Mouse (Mus musculus) thymus, postnatal 14 days (tissue): ENCODE data around the gene Slc41a3.

ENCODE experiments used
- DNase-seq: peaks from one replicate; pipeline ENCODE4 v3.0.0; 2021

The Slc41a3 gene

GRCm38 (mm10) chr6:90604533-90605297 is at the start of gene Slc41a3:
Slc41a3 (plus strand) TSS chr6:90604725.
- DNase-seq = peak; percentile 83

GRCm38 (mm10) chr6:90556534-90557058 is 47.9 kb upstream of the Slc41a3 start:
- DNase-seq = no peak

GRCm38 (mm10) chr6:90557077-90557476 is 47.4 kb upstream of the Slc41a3 start:
- DNase-seq = no peak

DNA sequence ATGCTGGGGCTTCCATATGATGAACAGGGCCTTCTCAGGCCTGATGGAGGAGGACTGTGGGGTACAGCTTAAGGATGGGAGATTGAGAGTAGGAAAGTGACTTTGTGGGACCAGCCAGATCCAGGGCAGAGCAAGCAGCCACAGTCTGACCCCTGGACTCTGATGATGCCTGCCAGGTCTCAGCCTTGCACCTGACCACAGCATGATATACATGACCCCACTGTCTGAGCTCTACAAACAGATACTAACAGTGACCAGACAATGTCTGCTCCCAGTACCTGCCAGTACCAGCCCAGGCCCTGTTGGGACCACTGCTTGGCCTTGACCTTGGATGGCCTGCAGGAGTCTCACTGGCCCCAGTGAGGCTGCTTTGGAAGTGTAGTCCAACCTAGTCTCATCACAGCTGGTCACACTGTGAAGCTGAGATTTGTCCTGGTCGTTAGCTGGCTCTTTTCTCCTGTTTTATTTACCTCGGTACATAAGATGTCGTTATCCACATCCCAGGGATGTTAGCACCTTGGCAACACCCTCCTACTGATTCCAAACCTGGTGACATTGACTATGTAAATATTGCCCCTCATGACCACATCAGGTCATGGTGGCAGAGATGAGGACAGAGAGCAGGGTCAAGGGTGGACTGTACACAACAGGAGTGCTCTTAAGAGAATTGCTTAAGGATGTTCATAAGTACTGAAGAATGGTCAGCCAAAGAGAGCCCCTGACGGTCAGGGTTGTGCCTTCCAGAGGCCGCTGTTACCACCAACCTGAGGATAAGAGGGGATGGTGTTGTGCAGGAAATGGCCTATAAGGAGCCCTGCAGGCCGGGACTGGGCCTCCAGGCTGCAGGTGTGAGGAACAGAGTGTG is 46.5 kb upstream of the Slc41a3 start:
- no peak for DNase-seq

- no peak for DNase-seq
These were observed 44.0 kb upstream of the Slc41a3 start for GRCm38 (mm10) chr6:90560390-90561058.

- DNase-seq = no peak
These were observed 43.2 kb upstream of the Slc41a3 start for GRCm38 (mm10) chr6:90561234-90561781.

- no peak for DNase-seq
These were observed 40.3 kb upstream of the Slc41a3 start for GRCm38 (mm10) chr6:90564240-90564639.

DNA sequence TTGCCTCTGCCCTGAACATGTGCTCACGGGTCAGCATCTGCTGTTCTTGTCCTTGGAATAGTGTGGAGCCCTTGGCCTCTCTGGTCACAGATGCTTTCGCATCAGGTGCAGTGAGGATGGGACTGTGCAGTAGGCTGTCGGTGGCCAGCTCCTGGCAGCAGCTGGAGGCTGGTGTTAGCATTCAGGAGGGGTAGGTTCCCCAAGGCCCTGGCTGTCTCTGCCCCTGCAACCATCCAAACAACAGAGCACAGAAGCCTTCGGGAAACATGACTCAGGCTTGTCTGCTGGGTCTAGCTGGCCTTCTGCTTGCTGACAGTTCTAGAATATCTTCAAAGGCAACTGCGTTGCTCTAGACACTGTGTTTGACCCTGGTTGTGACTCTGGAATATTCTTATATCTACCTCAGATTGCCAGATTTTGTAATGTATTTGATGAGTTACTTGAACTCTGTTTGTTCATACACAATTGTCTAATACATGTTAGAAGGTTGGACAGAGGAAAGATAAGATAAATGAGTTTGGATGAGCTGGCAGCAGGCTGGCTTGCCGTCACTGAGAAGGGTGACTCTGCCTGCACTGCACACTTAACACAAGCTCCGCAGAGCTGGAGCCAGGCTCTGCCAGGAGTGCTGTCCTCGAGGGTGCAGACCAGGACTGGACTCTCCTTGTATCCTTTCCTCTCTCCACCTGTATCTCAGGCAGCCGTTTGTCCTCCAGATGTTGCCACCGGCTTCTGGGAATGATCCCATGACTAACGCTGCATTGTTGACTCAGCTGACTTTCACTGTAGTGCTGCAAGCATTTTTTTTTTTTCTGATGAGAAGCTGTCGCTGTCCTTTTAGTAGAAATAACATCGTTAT is 38.9 kb upstream of the Slc41a3 start:
- no peak for DNase-seq

DNA sequence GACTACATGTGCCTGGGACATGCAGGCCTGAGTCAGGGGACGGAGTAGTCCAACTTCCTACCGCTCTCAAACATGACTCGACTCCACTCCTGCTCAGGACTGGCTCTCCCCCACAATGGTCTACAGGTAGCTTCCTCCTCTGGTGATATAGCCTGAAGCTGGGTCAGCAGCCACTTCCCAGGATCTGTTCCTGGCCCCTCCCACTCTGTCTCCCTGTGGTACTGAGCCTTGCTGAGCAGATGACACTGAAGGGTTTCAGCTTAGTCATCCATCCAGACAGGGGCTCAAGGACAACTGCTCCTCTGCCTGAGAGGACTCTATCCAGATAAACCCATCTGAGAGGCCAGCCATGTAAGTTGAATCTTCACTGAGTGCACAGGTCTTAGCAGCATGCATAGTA is 37.0 kb upstream of the Slc41a3 start:
- no peak for DNase-seq

GRCm38 (mm10) chr6:90567928-90568327 is 36.6 kb upstream of the Slc41a3 start:
- DNase-seq = no peak

GRCm38 (mm10) chr6:90568721-90569120 is 35.8 kb upstream of the Slc41a3 start:
- no peak for DNase-seq

- DNase-seq = no peak
These were observed 34.7 kb upstream of the Slc41a3 start for GRCm38 (mm10) chr6:90569736-90570383.

DNA sequence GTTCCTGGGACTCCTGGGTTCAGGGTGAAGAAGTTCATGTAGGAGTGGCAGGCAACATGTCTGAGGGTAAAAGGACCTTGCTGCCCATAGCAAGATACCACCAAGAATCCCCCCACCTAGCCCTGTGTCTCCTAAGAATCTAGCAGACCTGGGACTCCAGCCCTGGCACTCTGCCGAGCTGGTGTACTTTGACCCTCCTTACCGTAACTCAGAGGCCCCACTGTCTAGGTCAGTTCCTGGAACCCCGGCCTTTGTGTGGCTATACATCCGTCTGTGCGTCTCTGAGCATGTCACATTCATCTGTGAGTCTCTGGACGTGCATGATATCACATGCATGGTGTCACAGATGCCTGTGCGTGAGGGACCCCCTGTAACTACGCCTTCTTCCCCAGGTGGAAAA is 34.1 kb upstream of the Slc41a3 start:
- no peak for DNase-seq

GRCm38 (mm10) chr6:90575261-90575715 is 29.2 kb upstream of the Slc41a3 start:
- DNase-seq = peak; percentile 64

GRCm38 (mm10) chr6:90578174-90578573 is 26.4 kb upstream of the Slc41a3 start:
- no peak for DNase-seq

GRCm38 (mm10) chr6:90582331-90582730 is 22.2 kb upstream of the Slc41a3 start:
- no peak for DNase-seq

DNA sequence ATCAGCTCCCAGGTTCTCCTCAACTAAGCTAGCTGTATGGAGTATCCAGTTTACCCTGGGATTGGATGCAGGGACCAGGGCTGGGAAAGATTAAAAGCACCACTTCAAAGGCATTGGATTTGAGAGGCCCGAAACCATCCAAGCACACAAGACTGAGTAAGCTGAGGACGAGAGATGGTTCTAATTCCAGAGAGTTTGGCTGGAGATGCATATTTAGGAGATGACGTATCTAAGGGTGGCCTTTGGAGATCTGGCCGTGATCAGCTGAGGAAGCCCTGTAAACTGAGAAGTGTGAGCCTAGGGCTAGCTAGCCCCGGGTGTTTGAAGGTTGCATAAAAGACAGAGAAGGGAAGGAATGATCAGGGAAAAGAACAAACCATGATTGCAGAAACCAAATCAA is 16.4 kb upstream of the Slc41a3 start:
- DNase-seq = no peak

DNA sequence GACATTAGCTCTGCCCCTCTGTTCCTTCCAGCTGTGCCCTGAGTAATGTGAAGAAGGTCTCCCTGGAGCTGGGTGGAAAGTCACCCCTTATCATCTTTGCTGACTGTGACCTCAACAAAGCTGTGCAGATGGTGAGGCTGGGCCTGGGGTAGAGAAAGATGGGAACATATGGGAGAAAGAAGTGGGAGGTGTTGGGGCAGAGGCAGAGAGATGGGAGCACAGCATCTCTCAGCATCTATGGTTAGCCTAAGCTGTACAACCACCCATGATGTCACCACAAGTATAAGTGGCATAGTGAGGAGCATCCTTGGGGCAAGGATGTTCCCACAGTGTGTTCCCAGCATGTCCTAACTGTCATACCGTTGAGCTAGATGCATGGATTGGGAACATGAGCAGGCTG is 13.8 kb upstream of the Slc41a3 start:
- DNase-seq = no peak

- DNase-seq = no peak
These were observed 9.6 kb upstream of the Slc41a3 start for GRCm38 (mm10) chr6:90594972-90595371.

DNA sequence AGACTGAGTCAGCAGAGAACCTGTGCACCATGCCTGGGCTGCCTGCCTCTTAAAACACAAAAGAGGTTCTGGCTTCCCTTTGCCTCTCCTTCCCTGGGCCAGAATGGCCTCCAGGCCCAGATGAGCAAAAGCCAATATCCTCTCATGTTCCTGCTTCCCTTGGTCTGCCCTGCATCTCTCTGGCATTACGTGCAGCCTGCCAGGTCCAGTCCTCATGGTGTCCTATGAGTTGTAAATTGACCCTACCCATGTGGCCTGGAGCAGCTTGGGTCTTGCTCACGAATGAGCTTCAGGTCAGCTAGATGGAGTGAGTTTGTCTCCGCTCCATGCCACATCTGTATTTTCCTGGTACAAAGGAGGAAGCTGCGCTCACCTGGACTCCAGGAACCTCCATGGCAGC is 7.5 kb upstream of the Slc41a3 start:
- DNase-seq = no peak

DNA sequence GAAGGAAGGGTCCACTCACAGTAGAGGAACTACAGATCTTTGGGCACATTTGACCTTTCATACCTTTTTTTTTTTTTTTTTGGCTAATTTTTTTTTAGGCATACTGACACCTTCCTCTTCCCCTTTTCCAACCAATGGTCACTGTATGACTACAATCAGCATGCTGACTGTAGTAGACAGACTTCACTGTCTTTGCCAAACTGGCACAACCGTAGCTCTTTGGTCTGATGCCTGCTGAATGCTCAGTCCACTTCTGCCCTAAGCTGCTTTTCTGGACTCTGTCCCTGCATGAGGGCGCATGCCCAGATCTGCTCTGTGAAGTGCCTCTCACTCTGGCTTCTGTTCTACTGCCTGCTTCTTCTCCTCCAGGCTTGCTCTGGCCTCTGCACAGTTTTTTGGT is 6.9 kb upstream of the Slc41a3 start:
- DNase-seq = no peak
